Mouse (Mus musculus) heart, postnatal 0 days (tissue): ENCODE results near the gene Tiprl. TPM values are rescaled to one million over a fixed set of nuclear protein-coding genes. Genes with fewer than 3 reads are reported as not detected.

ENCODE experiments used
- ATAC-seq: fragments of 200-750 bp; cut with Nextera tagmentation; 2 replicates; pipeline ENCODE4 v1.8.0; 2017; ENCODE audit warnings: low read depth, moderate number of reproducible peaks, moderate library complexity; ENCODE audit not compliant: insufficient read depth
- DNase-seq: peaks from one replicate; pipeline ENCODE4 v3.0.0-alpha.2; 2016; ENCODE audit warnings: low spot score
- H3K27ac ChIP-seq: fragments of 300-500 bp; sonication (generic); 2 replicates; pipeline ENCODE4 v1.5.1; 2014; ENCODE audit warnings: low read depth, mild to moderate bottlenecking
- H3K27me3 ChIP-seq: fragments of 300-500 bp; sonication (generic); 2 replicates; pipeline ENCODE4 v1.6.1; 2014; ENCODE audit warnings: low read length, mixed read lengths; ENCODE audit not compliant: control insufficient read depth, insufficient read depth
- H3K36me3 ChIP-seq: fragments of 300-500 bp; sonication (generic); replicated peaks from 2 replicates; pipeline ENCODE4 v1.6.1; 2014; ENCODE audit warnings: low read length, mixed read lengths; ENCODE audit not compliant: control insufficient read depth, insufficient read depth
- H3K4me1 ChIP-seq: fragments of 300-500 bp; sonication (generic); 2 replicates; pipeline ENCODE4 v1.6.1; 2014; ENCODE audit warnings: antibody characterized with exemption; ENCODE audit not compliant: control insufficient read depth, insufficient read depth
- H3K4me2 ChIP-seq: fragments of 300-500 bp; sonication (generic); 2 replicates; pipeline ENCODE4 v1.6.1; 2014; ENCODE audit warnings: low read depth, mild to moderate bottlenecking, low read length, moderate library complexity
- H3K4me3 ChIP-seq: fragments of 300-500 bp; sonication (generic); 2 replicates; pipeline ENCODE4 v1.5.1; 2014; ENCODE audit warnings: low read depth, low read length
- H3K9ac ChIP-seq: fragments of 300-500 bp; sonication (generic); replicated peaks from 2 replicates; pipeline ENCODE4 v1.6.1; 2014; ENCODE audit warnings: low read depth, low read length, mixed read lengths
- H3K9me3 ChIP-seq: fragments of 300-500 bp; sonication (generic); replicated peaks from 2 replicates; pipeline ENCODE4 v1.6.1; 2016; ENCODE audit warnings: low read length; ENCODE audit not compliant: control insufficient read depth
- CTCF ChIP-seq: IDR thresholded peaks from 2 replicates; pipeline ENCODE4 v1.5.1; 2016; ENCODE audit warnings: antibody characterized with exemption, control low read depth, low read depth
- EP300 ChIP-seq: IDR thresholded peaks from 2 replicates; pipeline ENCODE4 v1.6.1; 2016; ENCODE audit warnings: antibody characterized with exemption, low read depth
- WGBS: fragments of 180-500 bp; shearing (Covaris S2); extraction: QIAGEN DNeasy Blood & Tissue Kit; methylation state at CpG from one replicate; pipeline ENCODE4 v1.1.7; 2014; 5-methylcytosine and 5-hydroxymethylcytosine counted together
- polyA plus RNA-seq: library from polyadenylated mRNA; unstranded; fragments of >200 nt; fragmentation: Nextera tagmentation; extraction: Ambion mirVana; gene quantifications from 2 replicates; pipeline ENCODE4 v1.2.1, GENCODE M21; 2015
- total RNA-seq: library from RNA; depleted of rRNA; stranded (reverse); fragments of >200 nt; gene quantifications from 2 replicates; pipeline ENCODE4 v1.2.3, GENCODE M21; 2014; ENCODE audit warnings: low replicate concordance

Gene Tiprl
- total and polyA plus RNA-seq, 2 experiments from 2014 or later, result 11.7 to 84.7 TPM

- Histone ChIP-seq H3K27me3 (no peaks in the 10 kb centered on the region), H3K36me3 (peaks cover 15% of the 10 kb centered on the region), H3K9me3 (no peaks in the 10 kb centered on the region), H3K4me1 (peaks cover 16% of the 10 kb centered on the region), H3K4me2 (no peak overlapping the region), H3K4me3 (no peak overlapping the region), H3K9ac (no peak overlapping the region), H3K27ac (no peak overlapping the region)
- no peak for ATAC-seq
- WGBS, result 91% methylated on average over 4 of the region's 4 CpGs
- DNase-seq, result no peak
- TF ChIP-seq EP300 (no peak), CTCF (no peak)
These were observed 6.1 kb downstream of the Tiprl start for GRCm38 (mm10) chr1:165230691-165231090.

- Histone ChIP-seq H3K27me3 (no peaks in the 10 kb centered on the region), H3K4me1 (peaks cover 10% of the 10 kb centered on the region), H3K9me3 (no peaks in the 10 kb centered on the region), H3K4me3 (no peak overlapping the region), H3K4me2 (no peak overlapping the region), H3K36me3 (peaks cover 26% of the 10 kb centered on the region), H3K27ac (no peak overlapping the region), H3K9ac (no peak overlapping the region)
- 94% methylated on average over 9 of the region's 9 CpGs for WGBS
- DNase-seq (no peak), ATAC-seq (no peak)
- no peak for TF ChIP-seq EP300
- no peak for TF ChIP-seq CTCF
These were observed 7.2 kb downstream of the Tiprl start for GRCm38 (mm10) chr1:165229577-165229976.

DNA sequence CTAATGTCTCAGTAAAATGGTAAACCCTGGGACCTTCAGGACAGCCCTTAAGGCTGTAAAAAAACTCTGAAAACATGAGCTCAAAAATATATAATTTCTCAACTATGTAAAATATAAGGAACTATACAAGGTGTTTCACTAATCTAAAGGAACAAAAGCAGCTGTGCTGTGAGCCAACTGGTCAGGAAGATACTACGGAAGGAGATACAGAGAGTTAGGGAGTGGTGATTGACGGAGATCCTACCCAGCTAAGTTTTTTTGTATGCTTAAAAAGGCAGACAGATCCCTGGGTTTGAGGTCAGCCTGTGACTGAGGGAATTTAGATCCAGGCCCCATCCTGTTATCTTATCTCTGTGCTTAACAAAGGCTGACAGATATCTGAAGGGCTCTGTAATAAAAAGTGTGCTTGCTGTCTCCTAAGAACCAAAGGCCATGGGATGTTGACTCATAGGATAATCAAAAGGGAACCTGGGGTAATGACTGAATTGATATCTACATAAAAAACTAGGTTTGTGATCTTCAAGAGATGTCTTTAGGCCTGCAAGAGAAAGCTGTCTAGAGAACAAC lies 19.7 kb downstream of the Tiprl start:
- no peak for DNase-seq
- H3K9me3 ChIP-seq, result no peaks in the 10 kb centered on the region
- no peak for ATAC-seq
- 69% methylated on average over 2 of the region's 2 CpGs for WGBS
- no peak overlapping the region for H3K27ac ChIP-seq
- no peak overlapping the region for H3K4me2 ChIP-seq
- H3K4me3 ChIP-seq, result no peak overlapping the region
- H3K27me3 ChIP-seq, result no peaks in the 10 kb centered on the region
- no peaks in the 10 kb centered on the region for H3K4me1 ChIP-seq
- no peak overlapping the region for H3K9ac ChIP-seq
- peaks cover 74% of the 10 kb centered on the region for H3K36me3 ChIP-seq
- TF ChIP-seq EP300, result no peak
- TF ChIP-seq CTCF, result no peak

DNA sequence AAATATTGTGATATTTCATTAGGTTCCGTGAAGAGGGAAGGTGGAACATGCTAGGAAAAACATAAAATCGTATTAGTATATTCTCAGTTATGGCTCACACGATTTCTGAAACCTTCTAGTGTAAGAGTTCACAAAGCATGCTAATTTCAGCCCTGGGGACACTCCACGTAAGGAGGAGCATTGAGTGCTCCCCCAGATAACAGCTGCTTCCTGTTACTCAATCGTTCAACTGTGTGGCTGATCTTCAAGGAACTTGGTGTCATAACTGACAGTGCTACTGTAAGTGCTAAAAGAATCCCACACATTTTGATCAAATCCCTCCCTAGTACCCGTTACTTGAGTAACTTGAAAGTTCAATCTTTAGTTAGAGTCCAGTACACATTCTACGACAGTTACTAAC lies 21.0 kb downstream of the Tiprl start:
- no peak overlapping the region for H3K9ac ChIP-seq
- no peak overlapping the region for H3K4me2 ChIP-seq
- no peaks in the 10 kb centered on the region for H3K27me3 ChIP-seq
- H3K36me3 ChIP-seq, result peaks cover 64% of the 10 kb centered on the region
- no peaks in the 10 kb centered on the region for H3K4me1 ChIP-seq
- TF ChIP-seq EP300 (no peak), CTCF (no peak)
- H3K9me3 ChIP-seq, result no peaks in the 10 kb centered on the region
- DNase-seq, result no peak
- no peak for ATAC-seq
- H3K4me3 ChIP-seq, result no peak overlapping the region
- H3K27ac ChIP-seq, result no peak overlapping the region
- WGBS, result 66% methylated on average over 7 of the region's 7 CpGs

DNA sequence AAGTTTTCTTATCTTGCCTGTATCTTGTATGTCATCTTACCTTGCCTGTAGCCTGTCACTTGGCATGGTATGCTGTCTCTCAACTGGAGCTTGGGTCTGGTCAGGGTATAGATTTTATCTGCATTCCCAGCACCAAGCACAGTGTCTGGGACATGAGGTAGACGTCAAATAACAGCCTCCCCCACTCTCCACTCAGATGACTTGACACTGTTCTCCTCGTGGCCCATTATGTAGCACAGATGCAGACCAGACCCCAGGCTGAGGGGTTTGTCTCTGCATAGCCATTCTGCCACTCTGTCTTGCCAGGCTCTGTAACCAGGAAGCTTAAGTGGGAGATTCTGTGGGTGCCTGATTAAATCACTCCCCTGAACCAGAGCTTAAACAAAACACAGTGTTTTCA lies 31.2 kb downstream of the Tiprl start:
- Histone ChIP-seq H3K27me3 (no peaks in the 10 kb centered on the region), H3K4me1 (no peaks in the 10 kb centered on the region), H3K27ac (no peak overlapping the region), H3K4me2 (no peak overlapping the region), H3K36me3 (no peaks in the 10 kb centered on the region), H3K9ac (no peak overlapping the region), H3K4me3 (no peak overlapping the region), H3K9me3 (no peaks in the 10 kb centered on the region)
- ATAC-seq (no peak), DNase-seq (no peak)
- WGBS, result 5% methylated on average over 2 of the region's 2 CpGs
- no peak for TF ChIP-seq CTCF
- no peak for TF ChIP-seq EP300

- Histone ChIP-seq H3K36me3 (no peaks in the 10 kb centered on the region), H3K4me2 (no peak overlapping the region), H3K9ac (no peak overlapping the region), H3K27me3 (no peaks in the 10 kb centered on the region), H3K4me3 (no peak overlapping the region), H3K9me3 (no peaks in the 10 kb centered on the region), H3K27ac (no peak overlapping the region), H3K4me1 (no peaks in the 10 kb centered on the region)
- ATAC-seq, result no peak
- TF ChIP-seq CTCF, result no peak
- no peak for TF ChIP-seq EP300
- whole genome bisulfite sequencing, result 36% methylated on average over 2 of the region's 2 CpGs
- no peak for DNase-seq
These were observed 33.2 kb downstream of the Tiprl start for GRCm38 (mm10) chr1:165203488-165204035.
